Mouse (Mus musculus) embryonic fibroblast, embryonic 13.5 days (primary cell): Measurements from ENCODE around the gene Vps72.

Experiments used
- CTCF ChIP-seq: IDR thresholded peaks from 2 replicates; pipeline ENCODE4 v1.5.1; 2011; ENCODE audit warnings: mild to moderate bottlenecking, control low read depth, low read length, moderate library complexity, borderline replicate concordance; ENCODE audit not compliant: insufficient read depth
- POLR2A ChIP-seq: IDR thresholded peaks from 2 replicates; pipeline ENCODE4 v1.6.1; 2011; ENCODE audit warnings: low read depth, mild to moderate bottlenecking, control low read depth, low read length, moderate library complexity

DNA sequence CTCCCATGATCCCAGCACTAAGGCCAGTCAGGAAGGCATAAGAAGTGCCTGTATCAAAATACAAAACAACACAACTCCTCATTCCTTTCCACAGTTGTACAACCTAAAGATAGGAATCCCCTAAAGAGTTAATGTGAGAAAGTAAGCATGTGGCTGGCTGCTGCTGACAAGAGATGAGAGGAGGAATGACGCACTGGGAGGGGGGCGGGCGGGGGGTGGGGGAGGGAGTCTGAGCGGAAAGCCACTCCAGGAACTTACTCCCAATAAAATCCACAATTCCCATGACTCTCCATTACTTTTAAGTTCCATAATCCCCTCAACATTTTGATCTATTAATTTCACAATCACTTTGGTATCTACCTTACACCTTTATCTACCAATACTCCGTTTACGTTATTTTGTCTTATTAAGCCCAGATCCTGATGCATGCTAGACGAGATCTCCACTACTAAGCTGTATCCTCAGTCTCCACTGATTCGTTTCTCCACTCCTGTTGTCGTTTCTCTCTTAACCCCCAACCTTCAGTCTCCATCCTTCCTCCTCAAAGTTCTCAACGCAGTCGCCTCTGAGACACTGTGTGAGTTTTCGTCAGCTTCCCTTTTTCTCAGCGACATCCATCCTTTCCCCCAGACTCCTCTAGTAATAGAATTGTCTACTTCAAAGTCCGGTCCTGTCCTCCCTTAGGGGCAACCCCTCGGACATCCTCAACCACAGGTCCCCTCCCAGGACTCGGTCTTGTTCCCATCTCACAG is 5.1 kb upstream of the Vps72 start:
- TF ChIP-seq POLR2A (no peak), CTCF (no peak)
